Comparison of ENCODE assay signal across 9 mouse cellular contexts in genomic region chr7:144653681-144654425, GRCm38 (mm10).
A peak's percentile ranks its signal among the peaks of the same experiment; 100 is the strongest.
DNase-seq lines count a peak whose midpoint lies in the region; ATAC-seq lines count a peak whose summit lies in the region.
"Had no signal": no experiment of that assay in that cellular context is flagged by ENCODE, and none has a peak within 500 bp of the region (broad histone marks: within the 10 kb centered on the region; RNA-seq: fewer than 3 reads in every experiment).

No protein-coding gene starts in this region.

- peak; percentile 77 for DNase-seq in adrenal gland, postnatal 10 days
- peak; percentile 28 to 43 for DNase-seq in cerebellum, postnatal 25 days
- DNase-seq in frontal cortex, postnatal 25 days (ENCODE audit: low spot score in 2 of 2), result peak; percentile 19 to 25
- DNase-seq in intestine, embryonic 14.5 days (ENCODE audit: low spot score), result no peak
- DNase-seq in left cerebral cortex, adult 11 months (ENCODE audit: low spot score), result peak; percentile 34
- peak; percentile 62 to 64 for DNase-seq in right cerebral cortex, postnatal 36 days (ENCODE audit: low spot score in 2 of 2)
- no peak for DNase-seq in urinary bladder, postnatal 25 days (ENCODE audit: low spot score)

- ATAC-seq in intestine, embryonic 14.5 days (replicated peaks; ENCODE audit: low FRiP score, low TSS enrichment, low read depth), result peak; percentile 53
- peak; percentile 34 for ATAC-seq in megakaryocyte progenitor cell, adult 5-6 weeks (replicated peaks; ENCODE audit: poor library complexity)

- H3K36me3 ChIP-seq in intestine, embryonic 14.5 days (ENCODE audit: control insufficient read depth, insufficient read depth, low read length), result 0 out of 2 replicates have a peak, but pooled peaks cover 3% of the 10 kb centered on the region

- no peaks in the 10 kb centered on the region for H3K27me3 ChIP-seq in intestine, embryonic 14.5 days (replicated peaks; ENCODE audit: control insufficient read depth, insufficient read depth, low read length)

- no peak overlapping the region for H3K4me3 ChIP-seq in intestine, embryonic 14.5 days (ENCODE audit: low read depth, low read length)

- 0 out of 2 replicates have a peak overlapping the region, but pooled peaks have one; percentile 11 for H3K9ac ChIP-seq in intestine, embryonic 14.5 days (ENCODE audit: low read length)

- H3K9me3 ChIP-seq in intestine, embryonic 14.5 days (ENCODE audit: control insufficient read depth, low read length), result no peaks in the 10 kb centered on the region

- 26% methylated on average over 10 of the region's 10 CpGs for WGBS in intestine, embryonic 14.5 days

- H3K4me1 ChIP-seq in intestine, embryonic 14.5 days (replicated peaks; ENCODE audit: control insufficient read depth, insufficient read depth, low read length), result peaks cover 8% of the 10 kb centered on the region

- H3K4me2 ChIP-seq in intestine, embryonic 14.5 days (ENCODE audit: low read length), result no peak overlapping the region

- H3K27ac ChIP-seq in intestine, embryonic 14.5 days (ENCODE audit: low read depth), result peak overlapping the region; percentile 34; the same call in 1 of the 2 replicates
- H3K27ac ChIP-seq: macrophage had no signal

Comparison
In these comparisons a context has a peak if more than half of its experiments do, and no peak if none do; other contexts are left out.
1. DNase-seq: peak in adrenal gland, postnatal 10 days (single experiment), cerebellum, postnatal 25 days (2 of 2), frontal cortex, postnatal 25 days (2 of 2), left cerebral cortex, adult 11 months (single experiment) and right cerebral cortex, postnatal 36 days (2 of 2); none in intestine, embryonic 14.5 days (single experiment) and urinary bladder, postnatal 25 days (single experiment).